Mouse (Mus musculus): ENCODE measurements at regions not wholly inside any gene's neighbourhood (a gene's known extent, or its start where the extent isn't known, plus 50 kb on each side); places are given as distances from the start of the nearest gene placed in this dataset. TPM values are rescaled to one million over a fixed set of nuclear protein-coding genes. Genes with fewer than 3 reads are reported as not detected.
A peak's percentile ranks its signal among the peaks of the same experiment; 100 is the strongest.

- peak; percentile 16 for DNase-seq (ENCODE audit: low spot score)
These were observed 65.0 kb upstream of the Klf3 start for GRCm38 (mm10) chr5:64738096-64738780.

- DNase-seq (ENCODE audit: low spot score): no peak
These were observed 64.3 kb upstream of the Klf3 start for GRCm38 (mm10) chr5:64738781-64739310.

- no peak for DNase-seq (ENCODE audit: low spot score)
These were observed 63.6 kb upstream of the Klf3 start for GRCm38 (mm10) chr5:64739311-64740261.

- DNase-seq (ENCODE audit: low spot score): no peak
These were observed 59.1 kb upstream of the Klf3 start for GRCm38 (mm10) chr5:64744041-64744440.

- DNase-seq (ENCODE audit: low spot score): no peak
These were observed 58.7 kb upstream of the Klf3 start for GRCm38 (mm10) chr5:64744455-64744854.

- DNase-seq (ENCODE audit: low spot score): no peak
These were observed 55.7 kb upstream of the Klf3 start for GRCm38 (mm10) chr5:64747461-64747860.

- DNase-seq (ENCODE audit: low spot score): no peak
These were observed 53.6 kb upstream of the Klf3 start for GRCm38 (mm10) chr5:64749415-64750166.

GRCm38 (mm10) chr5:64750406-64750805, 52.8 kb upstream of the Klf3 start:
- no peak for DNase-seq (ENCODE audit: low spot score)

- DNase-seq (ENCODE audit: low spot score): no peak
These were observed 52.1 kb upstream of the Klf3 start for GRCm38 (mm10) chr5:64750976-64751656.

- DNase-seq (ENCODE audit: low spot score): no peak
These were observed 49.9 kb upstream of the Klf3 start for GRCm38 (mm10) chr5:64753142-64753750.

Small RNA genes in the stretch of these regions (microRNA-seq; reads per million reads assigned to microRNA genes)
- gene Gm25306: not detected
